Comparison of ENCODE assay signal across 8 mouse cellular contexts in the genomic region with DNA sequence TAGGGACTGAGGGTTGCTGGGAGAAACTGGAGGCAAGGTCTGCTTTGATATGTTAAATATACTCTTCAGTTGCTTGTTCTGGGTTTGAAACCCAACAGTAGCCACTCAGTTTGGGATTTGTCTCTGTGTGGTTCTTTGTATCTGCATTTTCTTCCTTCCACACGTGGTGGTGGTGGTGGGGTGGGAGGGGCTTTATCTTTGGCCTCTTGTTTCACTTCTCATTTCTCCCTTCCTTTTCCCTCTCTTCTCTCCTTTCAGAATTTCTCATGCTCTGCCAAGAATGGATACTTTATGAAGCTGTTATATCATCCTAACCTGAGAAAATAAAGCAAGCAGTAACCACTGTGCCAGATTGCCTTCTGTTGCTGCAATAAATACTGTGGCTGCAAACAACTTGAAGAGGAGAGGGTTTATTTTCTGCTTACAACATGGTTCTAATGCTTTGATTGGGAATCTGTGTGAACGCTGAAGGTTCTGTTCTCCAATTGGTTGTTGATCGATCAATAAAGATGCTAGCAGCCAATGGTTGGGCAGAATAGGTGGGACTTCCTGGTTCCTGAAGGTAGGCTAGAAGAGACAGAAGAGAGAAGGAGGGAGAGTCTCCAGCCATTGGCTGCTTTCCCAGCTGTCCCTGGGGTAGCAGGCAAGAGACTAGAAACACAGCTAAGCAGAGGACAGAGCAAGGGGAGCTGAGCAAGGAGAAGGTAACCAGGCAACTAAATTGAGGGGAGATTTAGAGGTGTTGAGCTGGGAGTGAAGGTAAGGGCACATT.
DNase-seq lines count a peak whose midpoint lies in the region; ATAC-seq lines count a peak whose summit lies in the region.

No protein-coding gene starts in this region.

- no peaks in the 10 kb centered on the region for H3K9me3 ChIP-seq in limb, embryonic 13.5 days
- no peaks in the 10 kb centered on the region for H3K9me3 ChIP-seq in limb, embryonic 10.5 days (replicated peaks)
- no peaks in the 10 kb centered on the region for H3K9me3 ChIP-seq in kidney, embryonic 15.5 days (replicated peaks)

- peak; percentile 28; the same call in 1 of the 2 replicates for ATAC-seq in limb, embryonic 13.5 days (ENCODE audit: low FRiP score, low read depth)
- no peak; the same call in 1 of the 2 replicates for ATAC-seq in kidney, embryonic 15.5 days (replicated peaks; ENCODE audit: low FRiP score)
- ATAC-seq in erythroblast, adult 5-6 weeks (replicated peaks; ENCODE audit: low FRiP score, poor library complexity, severe bottlenecking), result no peak

- no peak overlapping the region for H3K9ac ChIP-seq in limb, embryonic 13.5 days
- H3K9ac ChIP-seq in kidney, embryonic 15.5 days, result no peak overlapping the region

- no peaks in the 10 kb centered on the region for H3K36me3 ChIP-seq in limb, embryonic 13.5 days
- no peaks in the 10 kb centered on the region for H3K36me3 ChIP-seq in limb, embryonic 10.5 days
- H3K36me3 ChIP-seq in kidney, embryonic 15.5 days, result no peaks in the 10 kb centered on the region

- WGBS in limb, embryonic 13.5 days, result 80% methylated on average over 3 of the region's 3 CpGs
- 76% methylated on average over 3 of the region's 3 CpGs for WGBS in limb, embryonic 10.5 days
- 70% methylated on average over 3 of the region's 3 CpGs for WGBS in kidney, embryonic 15.5 days

- no peaks in the 10 kb centered on the region for H3K27me3 ChIP-seq in limb, embryonic 13.5 days
- no peaks in the 10 kb centered on the region for H3K27me3 ChIP-seq in limb, embryonic 10.5 days (ENCODE audit: low read depth, poor library complexity, severe bottlenecking)
- H3K27me3 ChIP-seq in kidney, embryonic 15.5 days, result no peaks in the 10 kb centered on the region

- no peak overlapping the region for H3K4me2 ChIP-seq in limb, embryonic 13.5 days (replicated peaks)
- H3K4me2 ChIP-seq in kidney, embryonic 15.5 days, result peak overlapping the region; percentile 44; the same call in 1 of the 2 replicates

- no peak for DNase-seq in limb, embryonic 10.5 days (ENCODE audit: low spot score)
- peak; percentile 62 for DNase-seq in NIH3T3 (ENCODE audit: low read depth)
- DNase-seq in cerebellum, postnatal 14 days, result peak; percentile 75 to 81
- DNase-seq in naive thymus-derived CD4-positive, alpha-beta T cell, adult 2 months (ENCODE audit: low read depth), result peak; percentile 92
- DNase-seq in urinary bladder, postnatal 4 days (ENCODE audit: low spot score in 2 of 2), result no peak

- H3K27ac ChIP-seq in limb, embryonic 13.5 days, result no peak overlapping the region
- no peak overlapping the region for H3K27ac ChIP-seq in limb, embryonic 10.5 days
- H3K27ac ChIP-seq in kidney, embryonic 15.5 days, result 0 out of 2 replicates have a peak overlapping the region, but pooled peaks have one; percentile 11

- peaks cover 21% of the 10 kb centered on the region for H3K4me1 ChIP-seq in limb, embryonic 13.5 days
- H3K4me1 ChIP-seq in limb, embryonic 10.5 days, result no peaks in the 10 kb centered on the region
- peaks cover 19% of the 10 kb centered on the region for H3K4me1 ChIP-seq in kidney, embryonic 15.5 days

- no peak overlapping the region for H3K4me3 ChIP-seq in limb, embryonic 13.5 days
- no peak overlapping the region for H3K4me3 ChIP-seq in limb, embryonic 10.5 days
- H3K4me3 ChIP-seq in kidney, embryonic 15.5 days (replicated peaks), result no peak overlapping the region

Comparison
In these comparisons a context has a peak if more than half of its experiments do, and no peak if none do; other contexts are left out.
1. DNase-seq: peak in NIH3T3 (single experiment), cerebellum, postnatal 14 days (2 of 2) and naive thymus-derived CD4-positive, alpha-beta T cell, adult 2 months (single experiment); none in limb, embryonic 10.5 days (single experiment) and urinary bladder, postnatal 4 days (0 of 2).